Mouse (Mus musculus): Measurements from ENCODE around the gene Gm4981. TPM values are rescaled to one million over a fixed set of nuclear protein-coding genes. Genes with fewer than 3 reads are reported as not detected.
"Not testable (repeated sequence)": the region's sequence is repeated elsewhere in the genome, so short reads cannot be mapped to it uniquely, and the experiment has no call there.

Gm4981 gene
- total RNA-seq (2021) = not detected
- long read RNA-seq = 0 reads

DNA sequence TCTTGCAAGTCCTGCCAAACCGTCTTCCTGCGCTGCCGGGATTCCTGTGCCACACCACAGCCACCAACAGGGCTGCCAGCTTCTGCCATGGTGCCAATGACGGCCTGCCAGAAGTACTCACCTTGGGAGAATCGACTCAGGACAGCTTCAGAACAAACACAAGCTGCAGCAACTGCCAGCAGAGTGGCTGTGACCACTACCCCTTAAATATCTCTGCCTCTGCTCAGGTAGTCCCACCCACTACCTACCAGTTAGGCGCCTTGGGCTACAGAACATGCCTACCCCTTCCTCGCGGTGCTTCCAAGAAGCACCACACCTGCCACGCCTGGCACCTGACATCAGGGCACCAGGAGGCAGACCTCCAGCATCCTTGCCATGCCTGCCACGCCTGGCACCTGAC lies at the start of gene Gm4981:
Gene Gm4981, minus strand, starts transcription at position 89 of the 400 bp plus-strand sequence.
- no peak for DNase-seq (ENCODE audit: low spot score in 2 of 2)

DNA sequence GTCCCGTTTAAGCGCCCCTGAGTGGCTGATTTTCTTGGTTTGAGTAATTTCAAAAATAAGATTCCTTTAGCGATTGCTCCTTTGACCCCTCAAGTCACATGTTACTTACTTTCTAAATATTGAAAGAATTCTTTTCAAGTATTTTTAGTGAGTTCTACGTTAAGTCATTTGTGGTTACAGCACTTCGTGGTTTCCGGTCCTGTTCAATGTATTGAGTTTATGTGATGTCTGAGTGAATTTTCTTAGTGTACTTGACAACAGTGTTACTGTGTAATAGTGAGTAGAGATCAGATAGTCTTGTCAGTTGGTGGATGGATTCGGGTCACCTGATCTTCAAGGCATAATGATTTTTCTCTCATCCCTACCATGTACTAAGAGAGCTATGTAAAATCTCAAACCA lies 45.7 kb upstream of the Gm4981 start:
- DNase-seq (ENCODE audit: low spot score in 2 of 2) = no peak

DNA sequence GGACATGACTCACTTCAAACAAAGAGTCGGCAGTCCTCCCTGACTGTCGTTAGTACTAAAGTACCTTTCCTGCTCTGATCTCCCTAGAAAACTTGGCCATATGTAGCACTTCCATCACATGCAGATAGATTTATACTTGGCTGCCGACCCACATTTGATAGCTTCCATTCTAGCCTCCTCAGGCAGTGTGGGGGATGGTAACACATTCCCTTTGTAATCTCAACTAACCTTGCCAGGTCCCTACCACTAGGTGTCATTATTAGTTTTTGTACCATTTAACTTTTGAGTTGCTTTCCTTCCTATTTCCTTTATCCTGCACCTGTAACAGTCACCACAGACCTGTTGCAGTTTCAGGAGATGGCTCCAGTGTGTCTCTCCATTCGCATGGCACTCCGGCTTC lies 22.0 kb upstream of the Gm4981 start:
- DNase-seq (ENCODE audit: low spot score in 2 of 2) = no peak

DNA sequence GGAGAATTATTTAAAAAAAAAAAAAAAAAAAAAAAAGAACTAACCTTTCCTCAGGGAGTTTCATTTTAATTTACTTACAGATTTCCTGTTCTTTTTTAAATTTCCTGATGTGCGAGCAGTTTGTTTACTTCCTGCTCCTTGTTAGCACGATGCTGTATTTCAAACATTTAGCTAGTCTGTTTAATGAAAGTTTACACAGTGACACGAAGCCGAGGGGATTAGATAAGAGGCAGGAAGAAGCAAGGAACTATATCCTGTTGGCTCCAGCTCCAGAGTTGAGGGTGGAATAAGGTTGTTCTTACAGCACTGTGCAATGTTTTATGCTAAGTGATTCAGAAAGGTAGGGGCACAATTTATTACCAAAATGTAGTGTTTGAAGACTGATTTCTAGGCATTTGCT lies 19.5 kb upstream of the Gm4981 start:
- DNase-seq (ENCODE audit: low spot score in 2 of 2) = no peak

DNA sequence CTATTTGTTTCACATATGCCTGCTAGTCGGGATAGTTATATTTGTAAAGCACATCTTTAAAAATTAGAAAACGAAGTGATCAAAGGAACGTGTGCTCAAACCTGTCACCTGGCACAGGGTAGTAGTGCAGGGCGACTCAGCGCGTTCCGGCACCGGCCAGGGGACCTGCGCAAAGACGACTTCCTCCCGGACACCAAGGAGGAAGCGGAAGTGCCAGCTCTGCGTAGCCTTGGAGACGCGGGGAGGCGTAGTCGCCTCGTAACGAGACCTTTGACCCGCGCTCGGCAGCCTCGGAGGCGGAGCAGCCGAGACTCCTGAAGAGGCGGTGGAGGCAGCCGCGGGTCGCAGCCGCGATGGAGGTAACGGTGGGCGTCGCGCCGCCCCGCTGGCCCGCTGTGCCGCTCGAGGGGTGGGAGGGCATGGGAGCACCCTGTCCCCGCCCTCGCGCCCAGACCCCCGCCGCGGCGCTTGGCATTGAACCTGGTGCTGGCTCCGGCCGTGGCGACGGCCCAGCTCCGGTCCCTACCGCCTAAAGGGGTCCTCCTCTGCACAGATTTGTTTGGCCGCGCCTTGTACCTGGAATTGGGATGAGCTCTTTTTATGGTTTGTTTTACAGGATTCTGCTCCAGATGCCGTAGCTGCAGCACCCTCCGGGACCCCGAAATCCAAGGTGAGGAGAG lies 18.9 kb upstream of the Gm4981 start, which contains the start of gene Gcc2:
Gene Gcc2, plus strand, starts transcription at position 285 of the 680 bp plus-strand sequence.
- peak; percentile 87 to 92 for DNase-seq (ENCODE audit: low spot score in 2 of 2)

DNA sequence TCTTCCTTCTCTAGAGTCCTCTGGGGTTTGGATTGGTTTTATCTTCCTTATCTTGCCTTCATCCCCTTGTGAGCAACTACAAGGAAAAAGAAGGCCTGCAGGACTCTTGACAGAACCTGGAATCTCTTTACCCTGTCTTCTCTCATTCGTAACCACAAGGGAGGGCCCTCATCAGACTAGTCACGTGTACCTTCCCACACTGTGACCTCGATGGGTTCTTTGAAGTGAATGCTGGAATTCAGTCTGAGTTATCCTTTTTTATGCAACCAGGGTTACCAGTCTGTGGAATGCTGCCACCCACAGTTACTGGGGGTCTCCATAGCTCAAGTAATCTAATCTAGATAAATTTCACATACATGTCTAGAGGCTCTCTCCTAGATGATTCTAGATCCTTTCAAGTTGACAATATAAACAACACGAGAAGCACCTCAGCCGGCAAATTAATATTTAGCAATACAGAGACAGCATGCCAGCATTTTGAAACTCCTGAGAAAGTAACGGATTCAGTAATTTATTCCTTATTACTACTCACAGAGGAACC lies 18.2 kb upstream of the Gm4981 start:
- DNase-seq (ENCODE audit: low spot score in 2 of 2) = no peak

- no peak for DNase-seq (ENCODE audit: low spot score in 2 of 2)
Observed at GRCm38 (mm10) chr10:58249535-58249934, 13.0 kb upstream of the Gm4981 start.

- DNase-seq (ENCODE audit: low spot score in 2 of 2) = peak; percentile 40 to 60
Observed at GRCm38 (mm10) chr10:58238984-58239740, 2.7 kb upstream of the Gm4981 start.

DNA sequence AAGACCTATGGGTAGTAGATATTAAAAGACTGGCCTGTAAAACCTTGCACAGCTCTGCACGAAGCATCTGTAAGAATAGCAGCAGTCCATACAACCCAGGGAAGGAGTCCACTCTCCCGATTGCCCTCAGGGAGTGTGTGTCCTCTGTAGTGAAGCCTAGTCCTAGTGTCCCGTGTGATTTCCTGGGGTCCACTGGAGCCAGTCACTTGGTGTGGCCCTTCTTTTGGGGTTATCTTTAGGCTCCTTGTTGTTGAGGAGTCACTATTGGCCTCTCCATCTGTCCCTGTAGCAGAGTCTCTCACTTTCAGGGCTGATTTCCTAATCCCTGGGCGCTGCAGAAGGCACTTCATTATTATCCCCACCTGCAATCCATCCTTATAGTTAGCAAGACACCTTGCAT lies 1.5 kb downstream of the Gm4981 start:
- not testable (repeated sequence) for DNase-seq (ENCODE audit: low spot score in 2 of 2)

DNA sequence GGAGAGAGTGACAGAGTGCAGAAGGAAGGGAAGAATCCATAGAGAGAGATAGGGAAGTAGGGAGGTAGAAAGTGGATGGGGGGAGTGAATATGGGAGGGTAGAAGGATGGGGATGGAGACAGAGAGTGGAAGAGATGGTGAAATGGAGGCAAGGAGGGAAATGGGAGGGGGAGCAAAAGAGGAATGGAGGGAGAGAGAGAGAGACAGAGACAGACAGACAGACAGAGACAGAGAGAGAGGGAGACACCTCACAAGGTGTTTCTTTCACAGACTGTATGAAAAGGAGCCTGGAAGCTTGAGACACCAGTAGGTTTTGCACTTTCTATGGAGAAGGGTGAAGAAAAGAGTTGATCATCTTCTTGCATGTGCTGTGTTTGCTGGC lies 2.8 kb downstream of the Gm4981 start:
- DNase-seq (ENCODE audit: low spot score in 2 of 2) = not testable (repeated sequence)

- not testable (repeated sequence) for DNase-seq (ENCODE audit: low spot score in 2 of 2)
Observed at GRCm38 (mm10) chr10:58233054-58233739, 3.3 kb downstream of the Gm4981 start.

DNA sequence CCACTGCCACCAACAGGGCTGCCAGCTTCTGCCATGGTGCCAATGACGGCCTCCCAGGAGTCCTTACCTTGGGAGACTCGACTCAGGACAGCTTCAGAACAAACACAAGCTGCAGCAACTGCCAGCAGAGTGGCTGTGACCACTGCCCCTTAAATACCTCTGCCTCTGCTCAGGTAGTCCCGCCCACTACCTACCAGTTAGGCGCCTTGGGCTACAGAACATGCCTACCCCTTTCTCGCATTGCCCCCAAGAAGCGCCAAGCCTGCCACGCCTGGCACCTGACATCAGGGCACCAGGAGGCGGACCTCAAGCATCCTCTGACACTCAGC lies 3.9 kb downstream of the Gm4981 start, which contains the start of gene Duxf3:
Gene Duxf3, minus strand, starts transcription at position 35 of the 329 bp plus-strand sequence.
- not testable (repeated sequence) for DNase-seq (ENCODE audit: low spot score in 2 of 2)

DNA sequence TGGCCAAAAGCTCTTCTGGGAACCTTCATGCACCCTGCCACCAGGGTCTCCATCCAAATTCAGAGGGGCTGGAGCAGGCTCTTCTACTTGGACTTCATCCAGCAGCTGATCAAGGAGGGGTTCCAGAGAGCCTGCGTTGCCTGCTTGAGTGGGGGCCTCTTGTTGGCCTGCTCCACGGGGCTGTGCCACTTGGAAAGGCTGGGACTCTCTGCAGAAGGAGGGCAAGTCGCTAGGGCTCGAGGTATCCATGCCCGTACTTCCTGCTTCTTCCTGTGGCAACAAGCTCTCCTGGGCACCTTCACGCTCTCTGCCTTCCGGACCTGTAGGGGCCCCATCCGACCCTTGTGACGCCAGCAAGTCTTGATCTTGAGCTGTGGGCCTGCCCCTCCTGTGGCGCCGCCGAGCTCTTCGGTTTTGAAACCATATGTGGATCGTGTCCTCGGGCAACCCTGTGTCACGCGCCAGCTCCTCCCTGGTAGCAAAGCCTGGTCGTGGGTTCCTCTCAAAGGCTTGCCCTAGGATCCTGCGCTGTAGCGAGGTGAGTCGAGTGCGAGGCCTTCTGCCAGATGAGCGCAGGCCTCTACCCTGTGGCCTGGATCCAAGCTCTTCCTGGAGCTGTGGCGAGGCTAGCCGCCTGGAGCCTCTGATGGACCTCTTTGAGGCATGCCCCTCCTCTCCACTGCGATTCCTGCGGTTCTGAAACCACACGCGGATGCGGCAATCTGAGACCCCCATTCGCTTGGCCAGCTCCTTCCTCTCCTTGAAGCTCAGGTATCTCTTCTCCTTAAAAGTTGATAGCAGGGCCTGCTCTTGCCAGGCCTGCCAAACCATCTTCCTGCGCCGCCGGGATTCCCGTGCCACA lies 4.5 kb downstream of the Gm4981 start:
- peak; percentile 64 to 73 for DNase-seq (ENCODE audit: low spot score in 2 of 2)

DNA sequence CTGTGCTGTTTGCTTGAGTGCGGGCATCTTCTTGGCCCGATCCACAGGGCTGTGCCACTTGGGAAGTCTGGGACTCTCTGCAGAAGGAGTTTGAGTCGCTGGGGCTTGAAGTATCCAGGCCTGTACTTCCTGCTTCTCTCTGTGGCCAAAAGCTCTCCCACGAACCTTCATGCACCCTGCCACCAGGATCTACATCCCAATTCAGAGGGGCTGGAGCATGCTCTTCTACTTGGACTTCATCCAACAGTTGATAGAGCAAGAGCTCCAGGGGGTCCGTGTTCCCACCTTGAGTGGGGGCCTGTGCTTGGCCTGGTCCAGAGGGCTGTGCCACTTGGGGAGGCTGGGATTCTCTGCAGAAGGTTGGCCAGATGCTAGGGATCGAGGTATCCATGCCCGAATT lies 5.4 kb downstream of the Gm4981 start:
- peak in 1 of 2 experiments; percentile 39 for DNase-seq (ENCODE audit: low spot score in 2 of 2)

DNA sequence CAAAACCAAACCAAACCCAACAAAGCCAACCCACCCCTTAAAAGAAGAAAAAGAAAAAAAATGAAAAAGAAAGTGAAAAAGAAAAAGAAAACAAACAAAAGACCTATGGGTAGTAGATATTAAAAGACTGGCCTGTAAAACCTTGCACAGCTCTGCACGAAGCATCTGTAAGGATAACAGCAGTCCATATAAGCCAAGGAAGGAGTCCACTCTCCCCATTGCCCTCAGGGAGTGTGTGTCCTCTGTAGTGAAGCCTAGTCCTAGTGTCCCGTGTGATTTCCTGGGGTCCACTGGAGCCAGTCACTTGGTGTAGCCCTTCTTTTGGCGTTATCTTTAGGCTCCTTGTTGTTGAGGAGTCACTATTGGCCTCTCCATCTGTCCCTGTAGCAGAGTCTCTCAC lies 6.5 kb downstream of the Gm4981 start:
- not testable (repeated sequence) for DNase-seq (ENCODE audit: low spot score in 2 of 2)

DNA sequence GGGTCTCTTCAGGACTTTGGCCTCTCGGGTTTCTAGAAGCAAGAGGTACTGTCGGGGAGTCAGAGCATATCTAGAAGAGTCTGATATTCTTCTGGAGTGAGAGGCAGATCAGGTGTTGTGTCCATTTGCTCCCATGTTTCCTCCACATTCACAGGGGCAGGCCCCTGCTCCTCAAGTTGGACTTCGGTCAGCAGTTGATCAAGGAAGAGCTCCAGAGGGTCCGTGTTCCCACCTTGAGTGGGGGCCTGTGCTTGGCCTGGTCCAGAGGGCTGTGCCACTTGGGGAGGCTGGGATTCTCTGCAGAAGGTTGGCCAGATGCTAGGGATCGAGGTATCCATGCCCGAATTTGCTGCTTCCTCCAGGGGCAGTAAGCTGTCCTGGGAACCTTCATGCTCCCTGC lies 8.7 kb downstream of the Gm4981 start:
- DNase-seq (ENCODE audit: low spot score in 2 of 2) = peak in 1 of 2 experiments; percentile 25

DNA sequence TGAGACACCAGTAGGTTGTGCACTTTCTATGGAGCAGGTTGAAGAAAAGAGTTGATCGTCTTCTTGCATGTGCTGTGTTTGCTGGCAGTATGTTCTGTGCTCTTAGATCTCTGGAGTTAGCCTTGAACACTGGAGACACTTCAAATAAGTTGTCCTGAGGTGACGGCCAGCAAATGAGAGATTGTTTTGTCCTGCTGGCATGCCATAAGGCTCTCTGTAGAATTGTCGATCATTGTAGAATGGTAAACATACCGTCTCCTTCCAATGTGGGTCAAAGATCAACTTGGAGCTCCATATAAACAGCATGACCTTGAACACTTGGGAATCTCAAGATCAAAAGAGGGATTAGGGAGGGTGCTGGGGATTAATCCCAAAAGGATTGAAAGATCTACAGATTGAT lies 10.1 kb downstream of the Gm4981 start:
- DNase-seq (ENCODE audit: low spot score in 2 of 2) = not testable (repeated sequence)

DNA sequence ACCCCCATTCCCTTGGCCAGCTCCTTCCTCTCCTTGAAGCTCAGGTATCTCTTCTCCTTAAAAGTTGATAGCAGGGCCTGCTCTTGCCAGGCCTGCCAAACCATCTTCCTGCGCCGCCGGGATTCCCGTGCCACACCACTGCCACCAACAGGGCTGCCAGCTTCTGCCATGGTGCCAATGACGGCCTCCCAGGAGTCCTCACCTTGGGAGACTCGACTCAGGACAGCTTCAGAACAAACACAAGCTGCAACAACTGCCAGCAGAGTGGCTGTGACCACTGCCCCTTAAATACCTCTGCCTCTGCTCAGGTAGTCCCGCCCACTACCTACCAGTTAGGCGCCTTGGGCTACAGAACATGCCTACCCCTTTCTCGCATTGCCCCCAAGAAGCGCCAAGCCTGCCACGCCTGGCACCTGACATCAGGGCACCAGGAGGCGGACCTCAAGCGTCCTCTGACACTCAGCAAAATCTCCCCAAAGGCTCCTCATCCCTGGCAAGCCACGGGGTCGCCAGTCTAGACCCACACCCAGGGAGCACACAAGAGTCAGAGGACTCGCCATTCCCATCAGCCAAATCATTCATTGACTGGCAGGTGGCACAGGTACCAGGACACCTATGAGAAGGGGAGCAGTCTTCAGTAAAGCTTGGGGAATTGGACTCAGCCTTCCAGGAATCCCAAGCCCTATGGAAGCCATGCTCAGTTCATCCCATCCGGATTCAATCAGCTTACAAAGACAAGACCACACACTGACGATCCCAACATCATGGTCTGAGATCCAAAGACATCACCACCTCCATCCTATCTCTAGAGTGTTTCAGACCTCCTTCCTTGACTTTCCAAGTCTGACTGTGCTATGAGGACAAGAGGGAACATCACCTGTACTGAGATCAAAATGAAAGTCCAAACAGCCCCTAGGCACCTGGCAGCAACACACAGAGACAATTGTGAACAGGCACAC lies 11.4 kb downstream of the Gm4981 start, which contains the start of gene AW822073:
Gene AW822073, minus strand, starts transcription at position 104 of the 959 bp plus-strand sequence.
- DNase-seq (ENCODE audit: low spot score in 2 of 2) = not testable (repeated sequence)

Measured in layer of hippocampus, postnatal 10 days (tissue).